Mouse (Mus musculus): ENCODE measurements around the gene Ccnq. TPM values are rescaled to one million over a fixed set of nuclear protein-coding genes. Genes with fewer than 3 reads are reported as not detected.

The Ccnq gene
- total RNA-seq, 2 experiments from 2014 or later: 18.2 to 19.0 TPM

GRCm38 (mm10) chr11:78717655-78718054, 33.9 kb downstream of the Ccnq start:
- no peak for DNase-seq (ENCODE audit: extremely low spot score in 1 of 2, low spot score in 2 of 2)
- intact Hi-C loops (cut with DNase I): no loop called here

GRCm38 (mm10) chr11:78708642-78709041, 42.9 kb downstream of the Ccnq start:
- intact Hi-C loops (cut with DNase I): no loop called here
- DNase-seq (ENCODE audit: extremely low spot score in 1 of 2, low spot score in 2 of 2): no peak

GRCm38 (mm10) chr11:78706026-78706425, 45.5 kb downstream of the Ccnq start:
- intact Hi-C loops (cut with DNase I): no loop called here

GRCm38 (mm10) chr11:78703085-78703484, 48.4 kb downstream of the Ccnq start:
- intact Hi-C loops (cut with DNase I): loop anchor here (5.0 kb wide), 1 partner anchor 124 kb away; the partner anchor contains the start of gene Lyrm9
- no peak for DNase-seq (ENCODE audit: extremely low spot score in 1 of 2, low spot score in 2 of 2)

More at GRCm38 (mm10) chr11:78706026-78706425, 45.5 kb downstream of the Ccnq start:
- DNase-seq (ENCODE audit: extremely low spot score in 1 of 2, low spot score in 2 of 2): no peak

GRCm38 (mm10) chr11:78702319-78702718, 49.2 kb downstream of the Ccnq start:
- intact Hi-C loops (cut with DNase I): loop anchor here (5.0 kb wide), 1 partner anchor 125 kb away; the partner anchor contains the start of gene Lyrm9
- no peak for DNase-seq (ENCODE audit: extremely low spot score in 1 of 2, low spot score in 2 of 2)

Small RNA genes within 50 kb of the gene (microRNA-seq; reads per million reads assigned to microRNA genes)
- gene Gm23840: not detected

Other genes with a start within 250 kb of the Ccnq start
- 1 to 10 TPM in 1 of 2 experiments, under 1 TPM in 1; 0.61 to 1.1 TPM for gene Sebox, start 248.3 kb downstream of the Ccnq start, total RNA-seq (2021)
- 10 to 100 TPM; 37.2 to 38.7 TPM for gene Tmem199, start 239.6 kb downstream of the Ccnq start, total RNA-seq (2021)
- gene Poldip2, start 239.5 kb downstream of the Ccnq start, total RNA-seq (2021): 100 to 1,000 TPM; 117 to 119 TPM
- gene Tnfaip1, start 215.4 kb downstream of the Ccnq start, total RNA-seq (2021): 10 to 100 TPM; 49.3 to 51.2 TPM
- gene Ift20, start 215.4 kb downstream of the Ccnq start, total RNA-seq (2021): 10 to 100 TPM; 70.5 to 76.7 TPM
- gene Tmem97, start 201.0 kb downstream of the Ccnq start, total RNA-seq (2021): 10 to 100 TPM; 26.2 to 28.8 TPM
- gene Nlk, start 54.4 kb downstream of the Ccnq start, total RNA-seq (2021): 10 to 100 TPM; 59.1 to 59.4 TPM
- 10 to 100 TPM; 30.2 to 32.4 TPM for gene Lyrm9, start 74.9 kb upstream of the Ccnq start, total RNA-seq (2021)
- 1 to 10 TPM; 1.3 to 2.4 TPM for gene Nos2, start 169.1 kb upstream of the Ccnq start, total RNA-seq (2021)
- 1 to 10 TPM; 7.3 to 8.3 TPM for gene Lgals9, start 233.2 kb upstream of the Ccnq start, total RNA-seq (2021)

Data from left cerebral cortex, postnatal 10 days (tissue).